Mouse (Mus musculus) left cerebral cortex, adult 2 months (tissue): ENCODE data around the gene Mmadhc. TPM values are rescaled to one million over a fixed set of nuclear protein-coding genes. Genes with fewer than 3 reads are reported as not detected.

Experiments used
- DNase-seq, 2 experiments: peaks; one replicate each; pipeline ENCODE4 v3.0.0; 2021 to 2022; ENCODE audit warnings: low spot score in 2 of 2, mixed read lengths in 1 of 2; ENCODE audit errors: extremely low spot score in 1 of 2
- H3K27ac ChIP-seq: fragments of 200-600 bp; 2 replicates; pipeline ENCODE4 v1.8.1; 2022
- H3K4me3 ChIP-seq: fragments of 200-600 bp; 2 replicates; pipeline ENCODE4 v1.8.1; 2022
- CTCF ChIP-seq: fragments of 200-600 bp; IDR thresholded peaks from 2 replicates; pipeline ENCODE4 v1.8.1; 2022; ENCODE audit warnings: antibody characterized with exemption, mild to moderate bottlenecking, moderate library complexity
- intact Hi-C: fragments of 180-260 bp; cut with DNase I; formaldehyde crosslinking; loops from one replicate; pipeline ENCODE4 v1.15.1; 2025
- total RNA-seq, 2 experiments: library from RNA; stranded (reverse); gene quantifications; 2 replicates each; pipeline ENCODE4 v1.2.3; 2021

Gene Mmadhc
- total RNA-seq, 2 experiments from 2014 or later = 48.1 to 57.1 TPM

DNA sequence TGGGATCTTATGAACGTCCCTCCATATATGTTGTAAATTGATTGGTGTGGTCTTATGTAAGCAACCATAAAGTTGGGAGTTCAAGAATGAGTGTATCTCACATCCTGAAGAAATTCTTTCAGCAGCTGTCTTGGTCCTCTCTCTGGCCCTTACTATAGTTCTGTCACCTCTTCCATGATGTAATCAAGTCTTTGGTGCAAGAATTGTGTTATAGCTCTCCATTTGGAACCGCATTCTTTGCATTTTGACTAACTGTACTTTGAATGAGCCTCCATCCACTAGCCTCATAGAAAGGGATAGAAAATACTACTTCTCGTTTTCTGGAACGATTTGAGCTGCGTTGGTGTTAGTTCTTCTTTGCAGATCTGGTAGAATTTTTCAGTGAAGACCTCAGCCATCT is 41.6 kb downstream of the Mmadhc start:
- no peak for DNase-seq
- no peak overlapping the region for H3K27ac ChIP-seq
- H3K4me3 ChIP-seq = no peak overlapping the region
- no peak for TF ChIP-seq CTCF
- intact Hi-C loops = no loop called here

DNA sequence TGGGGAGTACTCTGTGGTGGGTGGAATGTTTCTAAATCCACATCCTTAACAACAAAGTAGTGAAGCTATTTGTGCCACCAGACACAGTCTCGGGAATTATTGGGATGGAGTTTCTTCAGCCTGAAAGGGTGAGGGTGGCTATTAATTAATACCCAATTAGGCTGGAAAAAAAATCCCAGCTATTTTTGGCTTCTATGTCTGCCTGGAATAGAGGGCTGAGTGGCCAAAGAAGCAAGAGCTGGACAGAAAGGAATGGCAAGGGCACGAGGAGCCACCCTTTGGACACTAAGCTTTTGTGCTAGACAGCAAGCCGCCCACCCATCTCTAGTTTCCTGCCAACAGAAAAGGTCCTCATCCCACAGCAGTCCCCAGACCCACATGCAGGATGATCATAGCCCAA is 48.0 kb downstream of the Mmadhc start:
- DNase-seq = no peak
- intact Hi-C loops = no loop called here
- no peak overlapping the region for H3K27ac ChIP-seq
- H3K4me3 ChIP-seq = no peak overlapping the region
- TF ChIP-seq CTCF = no peak

DNA sequence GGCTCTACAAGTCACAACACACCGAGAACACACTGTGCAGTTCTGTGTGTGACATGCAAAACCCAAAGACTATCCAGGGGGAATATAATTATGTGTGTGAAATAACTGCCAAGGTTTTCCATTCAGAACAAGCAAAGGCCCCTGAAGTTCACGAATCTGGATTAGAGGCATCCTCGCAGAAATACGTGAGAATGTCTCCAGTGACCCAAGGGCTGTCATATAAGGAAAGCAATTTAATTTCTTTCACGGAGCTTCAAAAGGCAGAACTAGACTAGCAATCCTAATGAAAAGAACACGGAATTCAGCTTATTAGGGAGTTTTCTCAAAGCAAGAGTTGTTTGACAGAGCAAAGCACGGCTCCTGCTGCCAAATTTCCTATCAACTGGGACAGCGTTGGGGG is 63.1 kb downstream of the Mmadhc start:
- Histone ChIP-seq H3K4me3 (no peak overlapping the region), H3K27ac (no peak overlapping the region)
- intact Hi-C loops = no loop called here
- no peak for TF ChIP-seq CTCF
- no peak for DNase-seq

Other genes starting within 250 kb of the Mmadhc start
- gene Lypd6, start 230.4 kb downstream of the Mmadhc start, total RNA-seq = 10 to 100 TPM; 19.5 to 20.6 TPM